Mouse (Mus musculus) forebrain, embryonic 15.5 days (tissue): ENCODE measurements around the gene Skap1. TPM values are rescaled to one million over a fixed set of nuclear protein-coding genes. Genes with fewer than 3 reads are reported as not detected.

Experiments used
- ATAC-seq: fragments of 200-750 bp; cut with Nextera tagmentation; replicated peaks from 2 replicates; pipeline ENCODE4 v1.8.0; 2017; ENCODE audit warnings: mild to moderate bottlenecking, moderate TSS enrichment, moderate library complexity
- H3K27ac ChIP-seq: fragments of 300-500 bp; sonication (generic); replicated peaks from 2 replicates; pipeline ENCODE4 v1.5.1; 2015; ENCODE audit warnings: mild to moderate bottlenecking, inconsistent platforms
- H3K27me3 ChIP-seq: fragments of 300-500 bp; sonication (generic); 2 replicates; pipeline ENCODE4 v1.6.1; 2015; ENCODE audit warnings: inconsistent platforms
- H3K36me3 ChIP-seq: fragments of 300-500 bp; sonication (generic); 2 replicates; pipeline ENCODE4 v1.6.1; 2015; ENCODE audit warnings: mild to moderate bottlenecking, inconsistent platforms
- H3K4me1 ChIP-seq: fragments of 300-500 bp; sonication (generic); 2 replicates; pipeline ENCODE4 v1.6.1; 2015; ENCODE audit warnings: inconsistent platforms
- H3K4me2 ChIP-seq: fragments of 300-500 bp; sonication (generic); replicated peaks from 2 replicates; pipeline ENCODE4 v1.6.1; 2015; ENCODE audit warnings: mild to moderate bottlenecking, inconsistent platforms
- H3K4me3 ChIP-seq: fragments of 300-500 bp; sonication (generic); 2 replicates; pipeline ENCODE4 v1.5.1; 2015; ENCODE audit warnings: mild to moderate bottlenecking, inconsistent platforms
- H3K9ac ChIP-seq: fragments of 300-500 bp; sonication (generic); replicated peaks from 2 replicates; pipeline ENCODE4 v1.6.1; 2015; ENCODE audit warnings: mild to moderate bottlenecking, inconsistent platforms
- H3K9me3 ChIP-seq: fragments of 300-500 bp; sonication (generic); 2 replicates; pipeline ENCODE4 v1.6.1; 2016; ENCODE audit warnings: inconsistent platforms
- WGBS: fragments of 180-500 bp; shearing (Covaris S2); methylation state at CpG from one replicate; pipeline ENCODE4 v1.1.7; 2015; ENCODE audit warnings: mixed read lengths; 5-methylcytosine and 5-hydroxymethylcytosine counted together
- polyA plus RNA-seq: library from polyadenylated mRNA; unstranded; fragments of >200 nt; fragmentation: Nextera tagmentation; extraction: Ambion mirVana; gene quantifications from 2 replicates; pipeline ENCODE4 v1.2.1, GENCODE M21; 2015

The Skap1 gene
- polyA plus RNA-seq, 1 experiment from 2014 or later = 2.8 TPM

- H3K4me2 ChIP-seq = no peak overlapping the region
- no peak for ATAC-seq
- WGBS = 88% methylated on average over 17 of the region's 17 CpGs
Measured at GRCm38 (mm10) chr11:96642173-96643140, 178.1 kb downstream of the Skap1 start.

GRCm38 (mm10) chr11:96644969-96645368, 180.6 kb downstream of the Skap1 start:
- H3K4me3 ChIP-seq = no peak overlapping the region
- no peaks in the 10 kb centered on the region for H3K27me3 ChIP-seq
- H3K4me1 ChIP-seq = peaks cover 24% of the 10 kb centered on the region
- 73% methylated on average over 7 of the region's 7 CpGs for WGBS
- no peak overlapping the region for H3K9ac ChIP-seq
- no peaks in the 10 kb centered on the region for H3K9me3 ChIP-seq
- H3K27ac ChIP-seq = peak overlapping the region; percentile 62; the same call in 1 of the 2 replicates
- no peak for ATAC-seq
- H3K4me2 ChIP-seq = no peak overlapping the region
- no peaks in the 10 kb centered on the region for H3K36me3 ChIP-seq

More at GRCm38 (mm10) chr11:96642173-96643140, 178.1 kb downstream of the Skap1 start:
- no peak overlapping the region for H3K27ac ChIP-seq
- H3K4me1 ChIP-seq = peaks cover 20% of the 10 kb centered on the region
- no peaks in the 10 kb centered on the region for H3K36me3 ChIP-seq
- no peaks in the 10 kb centered on the region for H3K27me3 ChIP-seq
- H3K4me3 ChIP-seq = no peak overlapping the region
- no peak overlapping the region for H3K9ac ChIP-seq
- H3K9me3 ChIP-seq = no peaks in the 10 kb centered on the region

GRCm38 (mm10) chr11:96645538-96646037, 181.2 kb downstream of the Skap1 start:
- peak; percentile 70; the same call in 1 of the 2 replicates for ATAC-seq

GRCm38 (mm10) chr11:96651848-96652247, 187.5 kb downstream of the Skap1 start:
- Histone ChIP-seq H3K27ac (no peak overlapping the region), H3K27me3 (no peaks in the 10 kb centered on the region), H3K9me3 (no peaks in the 10 kb centered on the region), H3K4me2 (no peak overlapping the region), H3K4me1 (peaks cover 6% of the 10 kb centered on the region), H3K9ac (no peak overlapping the region), H3K36me3 (no peaks in the 10 kb centered on the region), H3K4me3 (no peak overlapping the region)
- WGBS = 95% methylated on average over 9 of the region's 9 CpGs
- ATAC-seq = no peak

More at GRCm38 (mm10) chr11:96645538-96646037, 181.2 kb downstream of the Skap1 start:
- no peaks in the 10 kb centered on the region for H3K9me3 ChIP-seq
- no peaks in the 10 kb centered on the region for H3K36me3 ChIP-seq
- H3K9ac ChIP-seq = no peak overlapping the region
- H3K27me3 ChIP-seq = no peaks in the 10 kb centered on the region
- H3K27ac ChIP-seq = peak overlapping the region; percentile 62
- 0 out of 2 replicates have a peak overlapping the region, but pooled peaks have one; percentile 2 for H3K4me2 ChIP-seq
- peaks cover 24% of the 10 kb centered on the region for H3K4me1 ChIP-seq
- no peak overlapping the region for H3K4me3 ChIP-seq
- 29% methylated on average over 10 of the region's 10 CpGs for WGBS

- Histone ChIP-seq H3K4me3 (no peak overlapping the region), H3K9ac (no peak overlapping the region), H3K9me3 (no peaks in the 10 kb centered on the region), H3K27ac (no peak overlapping the region), H3K4me1 (no peaks in the 10 kb centered on the region), H3K36me3 (no peaks in the 10 kb centered on the region), H3K27me3 (no peaks in the 10 kb centered on the region), H3K4me2 (no peak overlapping the region)
- no peak for ATAC-seq
- WGBS = 89% methylated on average over 8 of the region's 8 CpGs
Measured at GRCm38 (mm10) chr11:96653867-96654266, 189.5 kb downstream of the Skap1 start.

GRCm38 (mm10) chr11:96658420-96658819, 194.0 kb downstream of the Skap1 start:
- no peak for ATAC-seq
- H3K27me3 ChIP-seq = no peaks in the 10 kb centered on the region
- WGBS = 93% methylated on average over 1 of the region's 1 CpGs

GRCm38 (mm10) chr11:96666924-96667323, 202.5 kb downstream of the Skap1 start:
- 81% methylated on average over 3 of the region's 3 CpGs for WGBS
- no peak for ATAC-seq
- H3K36me3 ChIP-seq = no peaks in the 10 kb centered on the region

More at GRCm38 (mm10) chr11:96658420-96658819, 194.0 kb downstream of the Skap1 start:
- Histone ChIP-seq H3K4me1 (no peaks in the 10 kb centered on the region), H3K27ac (no peak overlapping the region), H3K4me3 (no peak overlapping the region), H3K9ac (no peak overlapping the region), H3K36me3 (no peaks in the 10 kb centered on the region), H3K9me3 (no peaks in the 10 kb centered on the region), H3K4me2 (no peak overlapping the region)

GRCm38 (mm10) chr11:96668367-96668766, 204.0 kb downstream of the Skap1 start:
- no peaks in the 10 kb centered on the region for H3K27me3 ChIP-seq
- H3K27ac ChIP-seq = no peak overlapping the region
- no peak overlapping the region for H3K9ac ChIP-seq
- ATAC-seq = no peak
- 75% methylated on average over 7 of the region's 7 CpGs for WGBS
- no peaks in the 10 kb centered on the region for H3K36me3 ChIP-seq
- no peaks in the 10 kb centered on the region for H3K9me3 ChIP-seq
- H3K4me1 ChIP-seq = no peaks in the 10 kb centered on the region
- H3K4me3 ChIP-seq = no peak overlapping the region
- no peak overlapping the region for H3K4me2 ChIP-seq

More at GRCm38 (mm10) chr11:96666924-96667323, 202.5 kb downstream of the Skap1 start:
- no peak overlapping the region for H3K4me2 ChIP-seq
- H3K27me3 ChIP-seq = no peaks in the 10 kb centered on the region
- H3K27ac ChIP-seq = no peak overlapping the region
- H3K4me3 ChIP-seq = no peak overlapping the region
- no peak overlapping the region for H3K9ac ChIP-seq
- H3K9me3 ChIP-seq = no peaks in the 10 kb centered on the region
- H3K4me1 ChIP-seq = no peaks in the 10 kb centered on the region

- ATAC-seq = 0 out of 2 replicates have a peak, but pooled peaks have one; percentile 53
- H3K4me3 ChIP-seq = no peak overlapping the region
- H3K9me3 ChIP-seq = no peaks in the 10 kb centered on the region
- H3K36me3 ChIP-seq = no peaks in the 10 kb centered on the region
- H3K4me2 ChIP-seq = peak overlapping the region; percentile 34
- WGBS = 6% methylated on average over 6 of the region's 6 CpGs
- H3K4me1 ChIP-seq = peaks cover 2% of the 10 kb centered on the region; the same call in 1 of the 2 replicates
- H3K9ac ChIP-seq = no peak overlapping the region
- H3K27ac ChIP-seq = no peak overlapping the region
- no peaks in the 10 kb centered on the region for H3K27me3 ChIP-seq
Measured at GRCm38 (mm10) chr11:96673792-96674191, 209.4 kb downstream of the Skap1 start.

GRCm38 (mm10) chr11:96674786-96675365, 210.5 kb downstream of the Skap1 start:
- Histone ChIP-seq H3K4me2 (no peak overlapping the region), H3K36me3 (no peaks in the 10 kb centered on the region), H3K27ac (no peak overlapping the region), H3K9me3 (no peaks in the 10 kb centered on the region), H3K27me3 (no peaks in the 10 kb centered on the region), H3K4me3 (no peak overlapping the region), H3K9ac (no peak overlapping the region), H3K4me1 (peaks cover 2% of the 10 kb centered on the region; the same call in 1 of the 2 replicates)
- WGBS = 52% methylated on average over 8 of the region's 8 CpGs
- ATAC-seq = no peak

- Histone ChIP-seq H3K9me3 (no peaks in the 10 kb centered on the region), H3K27ac (no peak overlapping the region), H3K4me1 (peaks cover 2% of the 10 kb centered on the region; the same call in 1 of the 2 replicates), H3K9ac (no peak overlapping the region), H3K36me3 (no peaks in the 10 kb centered on the region), H3K4me3 (no peak overlapping the region), H3K4me2 (no peak overlapping the region), H3K27me3 (no peaks in the 10 kb centered on the region)
- WGBS = 90% methylated on average over 13 of the region's 13 CpGs
- no peak for ATAC-seq
Measured at GRCm38 (mm10) chr11:96678026-96678425, 213.6 kb downstream of the Skap1 start.

- WGBS = 91% methylated on average over 4 of the region's 4 CpGs
- no peak overlapping the region for H3K9ac ChIP-seq
- ATAC-seq = no peak
Measured at GRCm38 (mm10) chr11:96679026-96679425, 214.6 kb downstream of the Skap1 start.

More at GRCm38 (mm10) chr11:96679026-96679425, 214.6 kb downstream of the Skap1 start:
- Histone ChIP-seq H3K27me3 (no peaks in the 10 kb centered on the region), H3K9me3 (no peaks in the 10 kb centered on the region), H3K4me3 (no peak overlapping the region), H3K4me1 (no peaks in the 10 kb centered on the region), H3K27ac (no peak overlapping the region), H3K4me2 (no peak overlapping the region), H3K36me3 (no peaks in the 10 kb centered on the region)
